Mouse (Mus musculus) natural killer cell, adult 2 months (primary cell): Measurements from ENCODE around the gene Prkab1.
A peak's percentile ranks its signal among the peaks of the same experiment; 100 is the strongest.

Experiments
- DNase-seq, 2 experiments: peaks; one replicate each; pipeline ENCODE4 v3.0.0; 2022; ENCODE audit warnings: low spot score in 2 of 2

Gene Prkab1

DNA sequence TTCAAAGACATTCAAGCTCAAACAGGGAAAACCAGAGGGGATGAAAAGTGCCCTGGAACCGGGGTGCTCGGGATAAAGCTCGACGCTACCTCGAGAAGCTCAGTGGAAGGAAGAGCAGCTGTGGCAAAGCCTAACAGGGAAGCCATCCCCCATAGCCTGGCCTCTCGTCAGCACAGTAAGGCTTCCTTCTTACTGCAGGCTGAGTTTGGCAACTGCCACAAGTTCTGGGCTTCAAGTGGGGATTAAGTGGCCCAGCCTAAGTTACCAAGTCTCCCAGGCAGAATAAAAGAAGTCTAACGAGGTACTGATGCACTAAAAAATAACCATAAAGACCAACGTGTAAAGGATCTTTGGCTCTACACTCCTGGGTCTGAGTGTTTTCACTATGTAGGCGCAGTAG lies 6.1 kb downstream of the Prkab1 start:
- DNase-seq = no peak

DNA sequence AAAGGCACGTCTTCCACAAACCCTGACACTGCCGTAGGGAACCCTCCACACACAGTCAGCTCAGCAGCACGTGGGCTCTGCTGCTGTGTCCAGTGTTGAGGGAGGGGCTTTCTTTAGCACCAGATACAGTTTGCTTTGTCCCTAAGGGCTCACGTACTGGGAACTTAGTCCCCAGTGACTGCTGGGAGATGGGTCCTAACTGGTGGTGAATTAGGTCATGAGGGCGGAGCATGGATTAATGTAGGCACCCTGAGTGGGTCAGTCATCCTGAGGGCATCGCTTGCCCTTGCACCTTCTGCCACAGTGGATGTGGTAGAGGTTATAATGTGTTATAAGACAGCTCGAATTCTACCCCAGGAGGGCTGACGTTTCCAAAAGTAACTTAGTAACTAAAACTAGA lies 6.9 kb downstream of the Prkab1 start:
- DNase-seq = no peak

DNA sequence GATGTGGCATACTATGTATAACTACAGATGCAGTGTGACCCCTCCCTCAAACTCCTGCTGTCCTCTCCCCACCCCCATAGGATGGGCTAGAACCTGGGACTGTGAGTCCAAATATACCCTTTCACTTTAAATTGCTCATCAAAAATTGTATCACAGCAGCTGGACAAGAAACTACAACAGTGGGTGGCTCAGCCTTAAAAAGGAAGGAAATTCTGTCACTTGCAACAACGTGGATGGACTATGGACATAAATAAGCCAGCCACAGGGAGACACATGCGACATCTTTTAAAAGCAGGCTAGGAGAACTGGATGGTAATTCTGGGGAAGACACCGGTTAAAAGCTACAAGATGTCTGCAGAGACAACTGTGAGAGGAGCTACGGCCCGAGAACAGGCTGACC lies 7.8 kb downstream of the Prkab1 start:
- DNase-seq = no peak

DNA sequence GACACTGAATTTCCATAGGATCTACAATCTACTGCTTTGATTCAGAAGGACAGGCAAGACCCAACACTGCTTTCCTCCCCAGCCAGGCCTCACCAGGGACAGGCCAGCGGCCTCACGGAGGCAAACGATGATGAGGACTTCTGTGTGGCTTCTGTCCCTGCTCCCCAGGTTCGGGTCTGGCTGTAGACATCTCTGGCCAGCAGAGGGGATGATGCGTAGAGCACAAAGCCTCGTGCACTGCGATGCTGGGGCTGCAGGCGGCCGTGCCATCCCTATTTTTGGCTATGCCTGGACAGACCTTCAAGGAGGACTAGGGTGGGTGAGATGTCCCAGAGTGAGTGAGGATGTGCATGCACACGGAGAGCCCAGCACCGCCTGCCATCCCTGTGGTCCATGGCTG lies 10.1 kb downstream of the Prkab1 start:
- no peak for DNase-seq

DNA sequence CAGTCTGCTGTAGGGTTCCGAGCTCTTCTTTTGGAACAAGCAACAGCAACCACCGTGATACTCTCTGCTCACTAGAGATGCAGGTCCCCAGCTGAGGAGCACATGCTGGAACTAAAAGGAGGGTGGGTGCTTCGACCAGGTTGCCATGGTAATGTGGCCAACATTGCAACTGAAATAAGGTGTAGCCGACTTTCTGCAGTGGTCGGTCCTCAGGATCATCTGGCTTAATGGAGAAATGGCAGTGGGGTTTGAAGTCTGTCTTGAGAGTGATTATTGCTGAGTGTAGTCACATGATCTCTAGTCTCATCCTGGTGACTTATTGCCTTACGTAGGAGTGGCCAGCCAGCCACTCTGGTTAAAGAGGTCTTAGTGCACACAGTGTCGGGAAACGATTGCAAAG lies 10.5 kb downstream of the Prkab1 start:
- DNase-seq = no peak

DNA sequence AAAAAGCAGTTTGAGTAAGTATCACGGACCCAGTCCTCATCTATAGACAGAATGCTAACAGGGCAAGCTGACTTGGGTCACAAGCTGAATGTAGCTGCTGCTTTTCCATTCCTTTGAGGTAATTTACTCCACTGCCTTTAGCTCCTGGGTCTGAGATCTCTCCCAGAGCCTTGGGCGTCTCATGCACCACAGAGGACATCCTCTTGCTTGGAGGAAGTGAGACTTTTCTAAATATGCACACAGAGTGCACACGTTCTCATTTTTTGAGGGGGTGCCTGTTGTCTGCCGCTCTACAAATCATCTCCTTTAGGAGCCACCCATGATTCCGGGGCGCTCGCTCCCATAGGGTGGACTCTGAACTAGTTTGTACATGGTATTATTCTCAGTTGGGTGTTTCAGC lies 11.8 kb downstream of the Prkab1 start:
- DNase-seq = no peak

DNA sequence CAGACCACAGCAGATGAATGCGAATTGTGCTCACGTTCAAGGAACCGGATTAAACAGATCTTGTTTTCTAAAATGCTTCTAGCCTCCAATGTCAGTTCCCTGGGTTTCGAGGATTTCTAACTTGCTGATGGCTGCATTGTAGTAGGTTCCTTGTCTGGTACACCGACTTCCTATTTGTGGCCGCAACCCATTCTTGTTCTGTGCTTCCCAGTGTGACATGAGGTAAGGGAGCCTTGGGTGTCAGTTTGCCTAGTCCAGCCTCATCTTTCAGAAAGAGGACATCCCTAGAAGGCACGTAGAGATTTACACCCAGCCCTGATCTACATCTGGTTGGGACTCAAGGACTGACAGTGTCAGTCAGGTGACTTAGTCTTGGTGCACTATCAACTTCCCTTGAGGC lies 12.6 kb downstream of the Prkab1 start:
- DNase-seq = no peak

DNA sequence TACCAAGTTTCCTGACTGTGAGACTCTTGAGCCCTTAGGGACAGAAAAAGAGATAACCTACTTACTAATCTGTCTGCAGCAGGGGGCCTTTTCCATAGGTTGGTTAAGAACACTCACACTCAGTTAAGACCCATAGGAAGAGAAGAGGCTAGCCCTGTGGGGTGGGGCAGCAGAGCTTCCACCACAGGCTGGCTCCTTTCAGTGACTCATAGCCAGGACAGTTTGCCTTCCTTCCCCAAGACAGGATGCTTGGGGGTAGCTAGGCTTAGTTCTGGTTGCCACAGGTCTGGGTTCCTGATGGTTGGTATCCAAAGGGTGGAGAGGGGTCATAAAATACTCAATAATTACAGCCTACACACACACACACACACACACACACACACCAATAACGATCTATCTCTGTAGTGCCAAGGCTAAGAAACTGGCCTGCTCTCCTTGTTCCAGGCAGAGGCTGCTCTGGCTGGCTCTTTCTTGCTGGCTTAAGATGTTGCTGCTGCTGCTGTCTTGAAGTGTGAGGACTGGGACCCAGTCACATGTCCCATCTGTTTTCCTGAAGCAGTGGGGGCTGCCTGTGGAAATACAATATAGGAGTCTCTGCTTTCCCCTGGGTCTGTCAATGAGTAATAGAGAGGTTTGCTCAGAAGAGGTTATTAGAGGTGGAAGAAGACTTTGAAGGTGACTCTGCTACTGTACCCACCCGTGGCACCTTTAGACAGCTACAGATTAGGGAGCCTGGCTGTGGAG lies 14.3 kb downstream of the Prkab1 start:
- no peak for DNase-seq

DNA sequence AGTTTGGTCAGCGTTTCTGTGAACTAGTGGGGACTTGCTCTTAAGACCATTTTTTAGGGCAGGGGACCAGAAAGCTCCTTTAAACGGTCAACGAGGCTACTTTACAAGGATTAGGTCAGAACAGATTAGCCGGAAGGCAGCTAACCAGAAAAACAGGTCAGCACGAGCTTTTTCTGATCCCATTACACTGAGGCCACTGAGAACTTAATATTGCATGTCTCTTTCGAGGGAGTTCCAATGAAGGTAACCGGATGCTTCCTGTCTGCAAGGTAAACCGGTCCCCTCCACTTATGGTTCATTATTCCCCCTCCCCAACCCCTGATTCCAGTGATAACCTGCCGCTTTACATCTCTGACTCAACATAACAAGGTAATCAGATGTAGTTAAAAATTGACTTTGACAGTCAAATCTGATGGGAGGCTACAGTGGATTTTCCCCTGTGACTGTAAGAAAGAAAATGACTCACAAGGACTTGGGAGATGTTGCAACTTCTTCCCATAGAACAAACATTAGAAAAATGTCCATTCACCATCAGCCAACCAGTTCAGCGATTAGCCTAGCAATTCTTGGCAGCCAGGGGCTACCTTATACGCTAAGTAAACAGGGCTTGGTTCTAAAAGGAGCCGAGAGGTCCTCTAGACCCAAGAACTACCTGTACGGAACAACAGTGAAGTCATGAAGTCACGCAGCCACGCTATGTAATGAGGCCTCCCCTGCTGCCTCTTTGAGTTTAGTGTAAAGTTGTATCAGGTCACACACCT lies 15.0 kb downstream of the Prkab1 start:
- no peak for DNase-seq

DNA sequence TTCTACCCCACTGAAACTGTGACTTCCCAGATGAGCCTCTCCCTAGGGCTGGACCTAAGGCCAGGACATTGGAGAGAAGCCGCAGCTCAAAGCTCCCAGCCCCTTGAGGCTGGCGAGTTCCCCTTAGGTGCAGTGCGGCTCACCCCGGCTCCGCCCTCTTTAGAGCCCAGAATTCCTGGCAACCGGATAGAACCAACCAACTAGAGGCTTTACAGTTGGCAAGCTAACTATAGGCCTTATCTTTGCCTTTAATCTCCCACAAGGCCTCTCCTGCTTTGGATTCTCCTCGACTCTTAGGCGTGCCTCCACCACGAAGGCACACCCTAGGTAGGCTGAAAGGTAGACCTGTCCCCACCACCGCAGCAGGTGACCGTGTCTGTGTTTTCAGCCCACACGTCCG lies 16.6 kb downstream of the Prkab1 start:
- DNase-seq = no peak

DNA sequence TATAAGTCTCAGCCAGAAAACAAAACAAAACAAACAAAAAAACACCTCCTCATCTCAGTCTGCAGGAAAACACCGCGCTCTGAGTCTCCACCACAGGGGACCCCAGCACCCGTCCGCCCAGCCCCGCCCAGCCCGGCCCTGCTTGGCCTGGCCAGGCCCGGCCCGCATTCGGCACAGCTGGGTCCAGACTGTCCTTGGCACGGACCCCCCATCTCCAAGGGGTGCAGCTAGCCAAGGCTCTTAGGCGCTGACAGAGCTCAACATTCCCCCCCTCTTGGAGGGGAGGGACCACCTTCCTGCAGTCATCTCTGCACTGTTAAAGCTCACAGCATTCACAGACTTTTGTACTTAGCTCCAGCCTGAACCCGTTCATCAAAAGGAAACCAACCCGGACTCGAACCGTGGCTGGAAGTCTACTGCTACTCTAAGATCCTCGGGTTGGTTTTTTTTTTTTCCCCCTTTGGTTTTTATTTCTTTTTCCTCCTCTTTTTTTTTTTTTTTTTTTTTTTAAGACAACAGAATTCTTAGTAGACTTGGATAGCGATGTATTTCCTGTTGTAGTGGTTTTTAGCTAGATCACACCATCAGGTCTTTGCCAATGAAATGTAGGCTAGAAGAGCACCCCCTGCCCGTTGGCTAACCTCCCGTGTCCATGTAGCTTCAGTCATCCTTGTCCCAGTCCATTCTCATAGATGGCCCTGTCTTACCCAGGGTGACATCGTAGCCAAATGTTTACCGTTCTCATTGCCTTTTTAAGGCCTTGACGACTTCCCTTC lies 17.8 kb downstream of the Prkab1 start:
- DNase-seq = no peak

DNA sequence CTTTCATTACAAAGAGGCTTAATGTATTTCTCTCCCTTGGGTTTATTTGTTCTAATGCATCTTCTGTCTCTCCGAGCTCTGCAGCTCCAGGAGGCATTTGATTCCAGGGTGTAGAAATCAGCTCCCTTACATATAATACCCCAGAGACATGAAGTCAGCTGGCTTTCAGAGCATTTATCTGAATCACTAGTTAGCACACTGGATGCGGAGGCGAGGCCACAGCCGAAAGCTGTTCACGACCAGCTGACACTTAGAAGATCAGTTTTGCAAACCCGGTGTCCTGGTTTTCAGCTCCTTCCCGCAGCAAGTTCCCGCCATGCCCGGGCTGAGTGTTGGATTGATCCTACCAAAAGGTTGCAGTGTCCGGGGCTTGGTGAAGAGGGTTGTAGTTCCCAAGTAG lies 20.0 kb downstream of the Prkab1 start:
- DNase-seq = no peak

DNA sequence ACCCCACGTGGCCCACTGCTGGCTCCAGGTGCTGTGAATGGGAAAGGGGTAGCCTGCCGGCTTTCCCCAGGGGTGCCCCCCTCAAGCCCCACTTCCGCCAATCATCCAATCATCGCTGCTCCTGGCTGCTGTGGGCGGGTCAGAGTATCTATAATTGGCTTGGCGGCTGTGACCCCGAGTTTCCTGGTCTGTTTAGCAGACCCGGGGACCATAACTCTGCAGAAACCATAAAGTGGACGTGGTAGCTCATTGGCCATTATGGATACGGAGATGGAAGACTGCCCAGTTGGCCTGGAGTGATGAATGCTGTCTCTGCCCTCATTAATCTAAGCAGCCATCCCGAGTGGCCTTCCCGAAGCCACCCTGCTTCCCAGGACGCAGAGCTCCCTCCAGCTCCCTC lies 20.5 kb downstream of the Prkab1 start:
- no peak for DNase-seq

DNA sequence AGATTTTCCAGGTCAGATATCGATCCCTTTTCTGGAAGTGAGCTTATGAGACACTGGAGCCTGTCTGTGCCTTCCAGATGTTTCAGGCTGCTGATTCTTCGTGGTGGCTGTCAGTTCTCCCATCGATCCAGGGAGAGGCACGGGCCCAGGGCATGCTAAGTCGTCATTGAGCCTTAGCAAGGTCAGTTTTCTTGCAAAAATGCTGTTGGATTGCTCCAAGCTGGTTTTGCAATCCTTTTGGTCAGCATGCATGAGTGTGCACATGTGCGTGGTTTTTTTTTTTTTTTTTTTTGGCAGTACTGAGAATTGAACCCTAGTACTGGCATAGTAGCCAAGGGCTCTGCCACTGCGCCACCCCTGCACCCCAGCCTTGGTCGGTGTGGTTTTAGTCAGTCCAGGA lies 21.2 kb downstream of the Prkab1 start:
- no peak for DNase-seq

DNA sequence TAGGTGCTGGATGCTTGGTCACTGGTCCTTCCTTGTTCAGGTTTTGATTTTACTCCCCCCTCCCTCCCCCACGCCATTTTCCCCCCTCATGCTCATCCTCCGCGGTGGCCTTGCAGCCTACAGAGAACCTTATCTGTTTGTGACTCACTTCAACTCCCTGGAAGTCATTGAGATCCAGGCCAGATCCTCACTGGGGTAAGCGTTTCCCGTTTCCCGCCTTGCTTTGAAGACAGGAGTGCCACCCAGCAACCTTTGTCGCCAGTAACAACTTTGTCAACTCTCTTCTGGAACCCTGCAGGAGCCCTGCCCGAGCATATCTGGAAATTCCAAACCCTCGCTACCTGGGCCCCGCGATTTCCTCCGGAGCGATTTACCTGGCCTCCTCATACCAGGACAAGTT lies 26.9 kb downstream of the Prkab1 start:
- no peak for DNase-seq

DNA sequence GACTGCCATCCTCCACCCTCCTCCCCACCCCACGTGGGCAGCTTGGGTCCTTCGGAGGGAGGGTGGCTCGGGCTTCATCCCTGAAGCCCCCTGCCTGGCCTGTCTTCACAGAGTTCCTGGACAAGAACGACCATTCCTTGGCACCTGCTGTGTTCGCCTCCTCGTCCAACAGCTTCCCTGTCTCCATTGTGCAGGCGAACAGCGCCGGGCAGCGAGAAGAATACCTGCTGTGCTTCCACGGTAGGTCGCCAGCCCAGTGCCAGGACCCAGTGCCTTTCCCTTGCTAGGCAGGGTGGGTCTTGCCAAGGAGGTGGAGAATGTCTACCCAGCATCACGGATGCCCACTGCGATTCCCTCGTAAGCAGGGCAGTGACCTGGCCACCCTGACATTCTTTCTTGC lies 30.2 kb downstream of the Prkab1 start:
- DNase-seq = no peak

DNA sequence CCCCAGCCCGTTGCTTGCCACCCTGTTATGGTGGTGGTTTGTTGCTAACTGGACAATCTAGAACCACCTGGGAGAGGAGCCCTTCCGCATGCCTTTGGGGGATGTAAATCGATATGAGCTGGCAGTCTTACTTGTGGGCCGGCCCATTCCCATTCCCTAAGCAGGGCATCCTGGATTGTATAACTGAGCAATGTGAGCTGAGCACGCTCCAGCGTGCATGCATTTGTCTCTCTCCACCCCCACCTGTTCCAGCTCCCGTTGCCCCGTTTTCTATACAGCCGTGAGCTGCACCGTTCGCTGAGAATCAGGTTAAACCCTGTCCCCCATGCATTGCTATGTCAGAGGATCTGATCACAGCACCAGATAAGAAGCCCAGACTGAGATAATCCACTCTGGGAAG lies 32.6 kb downstream of the Prkab1 start:
- DNase-seq = no peak

DNA sequence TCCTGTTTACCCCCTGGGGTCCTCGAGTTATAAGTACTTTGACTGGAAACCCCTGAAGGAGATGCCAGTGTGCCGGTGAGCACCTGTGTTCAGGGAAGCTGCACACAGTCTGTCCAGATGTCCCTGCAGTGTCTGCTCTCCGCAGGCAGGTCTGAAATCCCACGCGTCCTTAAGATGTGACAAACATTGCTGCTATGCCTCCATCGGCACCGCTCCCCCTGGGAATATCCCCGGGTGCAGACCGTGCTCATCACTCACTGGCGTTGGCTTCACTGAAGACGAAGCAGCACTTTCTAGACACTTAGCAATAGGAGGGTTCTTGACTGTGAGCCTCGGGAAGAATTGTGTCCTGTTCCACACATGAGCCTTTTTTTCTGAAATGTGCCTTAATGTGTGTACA lies 37.0 kb downstream of the Prkab1 start:
- no peak for DNase-seq

DNA sequence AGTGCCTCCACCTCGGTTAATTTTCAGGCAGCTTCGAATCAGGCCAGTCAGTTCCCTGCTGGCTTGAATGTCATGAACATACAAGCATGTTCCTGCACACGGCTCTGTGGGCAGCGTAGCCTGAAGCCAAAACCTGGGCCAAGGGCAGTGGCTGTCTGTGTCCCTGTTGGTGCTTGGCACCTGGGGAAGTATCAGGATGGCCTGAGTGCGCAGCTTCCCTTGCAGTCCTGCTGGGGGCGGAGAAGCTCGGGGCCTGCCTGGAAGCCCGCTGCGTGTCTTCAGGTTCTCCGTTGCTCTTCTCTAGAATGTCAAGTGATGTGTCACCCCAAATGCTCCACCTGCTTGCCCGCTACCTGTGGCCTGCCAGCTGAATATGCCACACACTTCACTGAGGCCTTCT lies 39.2 kb downstream of the Prkab1 start:
- no peak for DNase-seq

DNA sequence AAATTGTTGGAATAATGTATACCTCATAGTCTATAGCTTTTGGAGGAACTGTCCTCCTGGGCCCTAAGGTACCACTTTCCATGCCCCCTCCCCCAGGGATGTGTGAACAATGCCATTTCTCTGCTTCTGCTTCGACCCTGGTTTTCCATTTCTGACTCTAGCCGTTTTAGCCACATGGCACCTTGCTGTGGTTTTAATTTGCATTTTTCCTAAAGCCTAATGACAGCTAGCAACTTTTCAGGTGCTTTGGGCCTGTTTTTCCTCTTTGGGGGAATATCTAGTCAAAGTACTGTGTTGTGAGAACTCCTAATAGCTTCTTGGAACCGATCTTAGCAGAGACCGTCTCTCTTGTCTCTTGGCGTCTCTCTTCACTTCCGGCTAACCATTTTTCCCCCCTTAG lies 39.9 kb downstream of the Prkab1 start:
- DNase-seq = no peak

DNA sequence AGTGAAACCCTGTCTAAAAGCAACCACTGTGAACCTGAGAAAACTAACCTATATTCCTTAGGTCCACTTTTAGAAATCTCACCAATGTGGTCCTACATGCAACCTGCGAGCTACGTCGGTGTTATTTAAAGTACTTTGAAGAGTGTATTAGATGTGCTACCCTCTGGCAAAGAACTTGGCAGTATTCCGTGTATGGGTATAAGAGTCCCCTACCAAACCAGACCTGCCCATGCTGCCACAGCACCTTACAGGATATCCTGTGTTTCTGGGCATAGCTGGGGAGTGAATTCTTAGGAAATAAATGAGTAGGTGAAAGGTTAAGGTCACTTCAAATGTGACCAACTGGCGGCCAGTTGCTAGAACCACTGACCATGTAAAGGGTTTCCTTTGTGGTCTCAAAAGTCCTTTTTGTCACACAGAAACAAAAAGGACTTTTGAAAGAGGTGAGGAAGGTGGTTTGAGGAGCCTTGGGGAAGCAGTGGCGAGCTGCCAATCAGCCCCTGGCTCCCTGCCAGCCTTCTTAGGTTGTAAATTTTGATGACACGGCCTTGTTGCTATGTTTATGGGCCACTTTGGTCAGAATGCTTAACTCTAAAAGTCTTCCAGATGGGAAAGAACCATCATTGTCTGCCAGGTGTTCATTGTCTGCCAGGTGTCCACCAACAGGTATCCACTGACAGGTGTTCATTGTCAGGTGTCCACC lies 41.5 kb downstream of the Prkab1 start:
- peak in 1 of 2 experiments; percentile 12 for DNase-seq

DNA sequence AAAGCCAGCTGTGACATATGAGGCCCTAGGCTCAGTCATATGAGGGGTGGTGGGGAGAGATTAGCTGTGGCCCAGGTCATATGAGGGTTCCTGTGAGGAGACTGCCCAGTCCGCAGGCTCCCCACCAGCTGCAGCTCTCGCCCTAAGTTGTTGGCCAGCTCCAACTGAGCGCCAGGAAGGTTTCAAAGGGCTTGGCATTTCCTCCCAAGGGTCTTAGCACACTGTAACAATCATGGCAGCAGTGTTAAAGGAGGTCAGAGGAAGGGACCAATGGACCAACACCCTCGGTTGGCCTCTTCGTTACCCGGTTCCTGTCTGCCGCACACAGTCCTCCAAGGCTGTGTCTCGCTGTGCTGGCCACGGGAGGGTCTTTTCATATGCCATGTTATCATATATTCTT lies 43.8 kb downstream of the Prkab1 start:
- DNase-seq = no peak
